Mouse (Mus musculus): Measurements from ENCODE around the gene Nrcam. TPM values are rescaled to one million over a fixed set of nuclear protein-coding genes. Genes with fewer than 3 reads are reported as not detected.

Nrcam gene
- polyA plus RNA-seq, 1 experiment: 0.32 TPM

DNA sequence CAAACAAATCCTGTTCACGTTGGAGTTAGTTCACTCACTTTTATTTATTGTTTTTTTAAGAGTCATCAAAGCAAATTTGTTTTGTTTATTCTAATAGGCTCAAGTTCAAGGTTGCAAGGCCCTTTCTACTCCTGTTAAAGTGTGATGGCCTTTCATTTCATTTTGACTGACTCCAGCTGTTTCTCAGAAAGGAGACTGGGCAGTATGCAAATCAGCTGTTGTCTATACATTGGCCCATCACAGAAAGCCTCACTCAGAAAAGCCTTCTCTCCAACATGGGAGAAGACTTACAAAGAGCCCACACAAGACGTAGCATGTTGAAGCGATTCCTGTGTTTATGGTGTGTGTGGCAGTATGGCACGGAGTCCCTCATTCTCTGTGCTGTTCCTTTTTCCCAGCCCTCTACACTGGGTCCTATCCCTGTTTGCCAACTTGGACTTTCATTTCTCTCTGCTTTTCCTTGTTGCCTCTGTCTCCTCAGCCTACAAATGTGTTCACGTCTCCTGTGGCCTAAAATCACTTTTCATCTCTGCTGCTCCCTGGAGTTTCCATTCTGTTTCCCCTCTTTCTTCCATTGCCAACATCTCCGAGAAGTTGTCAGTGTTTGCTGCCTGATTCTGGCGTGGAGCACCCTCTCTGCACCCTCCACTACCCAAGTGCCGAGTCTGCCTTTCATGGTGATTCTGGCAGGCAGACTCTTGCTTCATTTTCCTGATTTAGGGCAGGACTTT, 49.9 kb downstream of the Nrcam start:
- TF ChIP-seq CTCF (IDR thresholded peaks at IDR 0.05; ENCODE audit: control insufficient read depth, insufficient read depth, low read length) (no peak), POLR2A (IDR thresholded peaks at IDR 0.05; ENCODE audit: borderline replicate concordance, control insufficient read depth, low read depth, low read length) (no peak)
- WGBS: 75% methylated on average over 8 of the region's 8 CpGs
- Histone ChIP-seq H3K4me1 (ENCODE audit: control insufficient read depth, insufficient read depth, low read length) (no peaks in the 10 kb centered on the region), H3K27ac (ENCODE audit: control insufficient read depth, insufficient read depth, low read depth, low read length, poor library complexity) (no peak overlapping the region), H3K4me3 (replicated peaks; ENCODE audit: control insufficient read depth, low read depth, low read length) (no peak overlapping the region)

GRCm38 (mm10) chr12:44380805-44381204, 52.1 kb downstream of the Nrcam start:
- TF ChIP-seq POLR2A (IDR thresholded peaks at IDR 0.05; ENCODE audit: borderline replicate concordance, control insufficient read depth, low read depth, low read length) (no peak), CTCF (IDR thresholded peaks at IDR 0.05; ENCODE audit: control insufficient read depth, insufficient read depth, low read length) (no peak)
- 76% methylated on average over 4 of the region's 4 CpGs for WGBS
- Histone ChIP-seq H3K4me1 (ENCODE audit: control insufficient read depth, insufficient read depth, low read length) (no peaks in the 10 kb centered on the region), H3K27ac (ENCODE audit: control insufficient read depth, insufficient read depth, low read depth, low read length, poor library complexity) (no peak overlapping the region), H3K4me3 (replicated peaks; ENCODE audit: control insufficient read depth, low read depth, low read length) (no peak overlapping the region)

DNA sequence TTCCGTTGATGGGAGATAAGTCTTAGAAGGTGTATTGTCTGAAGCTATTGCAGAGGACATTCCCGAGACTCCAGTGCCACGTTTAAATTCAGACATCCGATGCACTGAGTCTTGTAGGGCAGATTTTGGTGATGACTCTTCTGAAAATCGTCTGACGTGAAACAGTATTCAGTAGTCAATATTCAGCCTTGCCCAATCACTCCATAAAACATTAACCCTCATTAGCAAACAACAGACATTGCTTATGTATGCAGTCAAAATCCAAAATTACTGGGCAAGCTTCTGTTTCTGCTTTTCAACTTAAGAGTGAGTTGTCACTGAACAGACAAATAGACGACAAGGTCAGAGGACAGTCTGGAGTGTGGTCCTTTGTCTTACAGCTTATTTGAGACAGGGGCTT, 57.7 kb downstream of the Nrcam start:
- no peak for TF ChIP-seq CTCF (IDR thresholded peaks at IDR 0.05; ENCODE audit: control insufficient read depth, insufficient read depth, low read length)
- TF ChIP-seq POLR2A (IDR thresholded peaks at IDR 0.05; ENCODE audit: borderline replicate concordance, control insufficient read depth, low read depth, low read length): no peak
- 75% methylated on average over 7 of the region's 7 CpGs for WGBS
- H3K27ac ChIP-seq (ENCODE audit: control insufficient read depth, insufficient read depth, low read depth, low read length, poor library complexity): no peak overlapping the region

DNA sequence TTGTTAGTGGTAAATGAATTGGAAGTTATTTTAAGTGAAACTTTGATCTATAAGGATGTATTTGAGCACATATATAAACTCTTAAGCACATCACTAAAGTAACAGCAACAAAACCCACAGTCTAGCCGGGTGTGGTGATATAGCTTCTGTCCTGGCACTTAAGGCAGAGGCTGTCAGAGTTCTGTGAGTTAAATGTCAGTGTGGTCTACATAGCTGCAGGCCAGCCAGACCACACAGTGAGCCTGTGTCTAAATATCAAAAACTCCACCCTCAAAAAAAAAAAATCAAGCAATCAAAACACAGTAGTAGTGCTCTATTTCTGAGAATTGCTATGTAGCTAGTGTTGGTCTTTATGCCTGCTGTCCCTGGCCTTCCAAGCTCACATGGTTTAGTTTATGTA, 59.5 kb downstream of the Nrcam start:
- no peak for TF ChIP-seq POLR2A (IDR thresholded peaks at IDR 0.05; ENCODE audit: borderline replicate concordance, control insufficient read depth, low read depth, low read length)
- TF ChIP-seq CTCF (IDR thresholded peaks at IDR 0.05; ENCODE audit: control insufficient read depth, insufficient read depth, low read length): no peak
- WGBS: 57% methylated on average over 1 of the region's 1 CpGs
- H3K27ac ChIP-seq (ENCODE audit: control insufficient read depth, insufficient read depth, low read depth, low read length, poor library complexity): no peak overlapping the region
- H3K4me1 ChIP-seq (ENCODE audit: control insufficient read depth, insufficient read depth, low read length): no peaks in the 10 kb centered on the region
- no peak overlapping the region for H3K4me3 ChIP-seq (replicated peaks; ENCODE audit: control insufficient read depth, low read depth, low read length)

More for the DNA sequence above, 57.7 kb downstream of the Nrcam start:
- no peaks in the 10 kb centered on the region for H3K4me1 ChIP-seq (ENCODE audit: control insufficient read depth, insufficient read depth, low read length)
- no peak overlapping the region for H3K4me3 ChIP-seq (replicated peaks; ENCODE audit: control insufficient read depth, low read depth, low read length)

DNA sequence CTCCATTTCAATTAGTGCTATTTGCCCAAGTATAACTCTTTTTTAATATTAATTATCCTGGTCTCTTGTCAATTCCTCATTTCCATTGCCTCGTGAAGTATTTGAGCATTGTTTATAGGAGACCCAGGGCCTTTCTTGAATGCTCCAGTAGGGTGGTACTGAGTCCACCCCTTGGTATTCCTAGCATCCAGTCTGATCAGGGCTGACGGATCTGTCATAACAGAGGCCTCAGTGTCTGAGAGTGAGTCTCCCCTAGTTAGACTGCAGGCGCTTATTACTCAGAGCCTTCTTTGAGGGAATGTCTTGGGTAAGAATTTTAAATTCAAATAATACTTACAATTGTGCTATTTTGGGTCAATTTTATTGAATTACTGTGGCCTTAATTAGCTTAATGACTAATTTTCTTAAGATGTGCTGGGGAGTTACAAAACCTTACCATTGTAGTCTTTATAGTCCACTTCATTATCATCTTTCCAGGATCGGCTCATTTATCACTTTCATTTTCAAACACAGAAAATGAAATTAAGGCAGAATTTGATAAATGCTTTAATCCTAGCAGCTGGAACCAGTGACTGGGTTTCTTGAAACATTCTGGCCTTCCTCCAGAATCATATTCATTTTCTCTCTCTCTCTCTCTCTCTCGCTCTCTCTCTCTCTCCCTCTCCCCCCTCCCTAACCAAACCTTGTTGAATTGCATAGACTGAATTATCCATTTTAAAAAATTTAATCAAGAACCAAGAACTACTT, 61.9 kb downstream of the Nrcam start:
- 81% methylated on average over 5 of the region's 5 CpGs for WGBS

DNA sequence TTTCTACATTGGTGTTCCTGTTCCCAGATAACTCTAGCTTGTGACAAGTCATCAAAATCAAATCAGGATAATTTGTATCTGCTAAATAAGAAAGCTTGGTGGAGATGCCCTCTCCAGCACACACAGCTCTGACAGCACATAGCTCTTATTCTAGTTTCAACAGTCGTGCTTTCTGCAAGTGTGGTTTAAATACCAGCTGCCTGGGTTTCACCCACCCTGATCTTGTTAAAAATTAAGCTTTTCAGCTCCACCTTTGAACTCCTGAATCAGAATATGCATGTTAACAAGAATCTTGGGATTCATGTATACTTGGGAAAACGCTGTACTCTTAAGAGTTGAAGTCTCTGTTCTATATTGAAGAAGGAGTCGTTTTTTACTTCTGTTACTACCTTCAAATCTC, 66.2 kb downstream of the Nrcam start:
- whole genome bisulfite sequencing: 62% methylated on average over 3 of the region's 3 CpGs
- TF ChIP-seq POLR2A (IDR thresholded peaks at IDR 0.05; ENCODE audit: borderline replicate concordance, control insufficient read depth, low read depth, low read length) (no peak), CTCF (IDR thresholded peaks at IDR 0.05; ENCODE audit: control insufficient read depth, insufficient read depth, low read length) (no peak)
- H3K4me1 ChIP-seq (ENCODE audit: control insufficient read depth, insufficient read depth, low read length): no peaks in the 10 kb centered on the region

More for the DNA sequence above, 61.9 kb downstream of the Nrcam start:
- no peak for TF ChIP-seq CTCF (IDR thresholded peaks at IDR 0.05; ENCODE audit: control insufficient read depth, insufficient read depth, low read length)
- no peak for TF ChIP-seq POLR2A (IDR thresholded peaks at IDR 0.05; ENCODE audit: borderline replicate concordance, control insufficient read depth, low read depth, low read length)
- no peak overlapping the region for H3K27ac ChIP-seq (ENCODE audit: control insufficient read depth, insufficient read depth, low read depth, low read length, poor library complexity)
- H3K4me3 ChIP-seq (replicated peaks; ENCODE audit: control insufficient read depth, low read depth, low read length): no peak overlapping the region
- no peaks in the 10 kb centered on the region for H3K4me1 ChIP-seq (ENCODE audit: control insufficient read depth, insufficient read depth, low read length)

DNA sequence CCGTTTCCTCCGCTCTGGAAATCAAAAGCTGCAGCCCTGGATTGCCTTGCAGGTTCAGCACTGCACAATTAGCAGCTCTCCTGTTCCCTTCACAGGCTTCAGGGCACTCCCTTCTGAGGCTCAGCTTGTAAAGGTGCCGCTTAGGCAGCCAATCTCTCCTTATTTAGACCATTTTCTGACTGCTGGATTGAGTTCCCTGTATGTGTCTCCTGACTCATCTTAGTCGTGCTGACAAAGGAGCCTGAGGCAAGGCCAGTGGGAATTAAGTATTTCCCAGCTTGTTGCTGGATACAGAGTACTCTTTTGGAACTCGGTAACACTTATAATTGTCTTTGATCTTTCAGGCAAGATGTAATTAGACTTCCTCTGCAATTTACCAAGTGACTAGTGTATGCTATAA, 69.1 kb downstream of the Nrcam start:
- Histone ChIP-seq H3K4me3 (replicated peaks; ENCODE audit: control insufficient read depth, low read depth, low read length) (no peak overlapping the region), H3K27ac (ENCODE audit: control insufficient read depth, insufficient read depth, low read depth, low read length, poor library complexity) (no peak overlapping the region), H3K4me1 (ENCODE audit: control insufficient read depth, insufficient read depth, low read length) (no peaks in the 10 kb centered on the region)
- TF ChIP-seq CTCF (IDR thresholded peaks at IDR 0.05; ENCODE audit: control insufficient read depth, insufficient read depth, low read length) (no peak), POLR2A (IDR thresholded peaks at IDR 0.05; ENCODE audit: borderline replicate concordance, control insufficient read depth, low read depth, low read length) (no peak)
- WGBS: 54% methylated on average over 5 of the region's 5 CpGs

More for the DNA sequence above, 66.2 kb downstream of the Nrcam start:
- no peak overlapping the region for H3K27ac ChIP-seq (ENCODE audit: control insufficient read depth, insufficient read depth, low read depth, low read length, poor library complexity)
- no peak overlapping the region for H3K4me3 ChIP-seq (replicated peaks; ENCODE audit: control insufficient read depth, low read depth, low read length)

GRCm38 (mm10) chr12:44402134-44402533, 73.4 kb downstream of the Nrcam start:
- no peak for TF ChIP-seq POLR2A (IDR thresholded peaks at IDR 0.05; ENCODE audit: borderline replicate concordance, control insufficient read depth, low read depth, low read length)
- TF ChIP-seq CTCF (IDR thresholded peaks at IDR 0.05; ENCODE audit: control insufficient read depth, insufficient read depth, low read length): no peak
- H3K4me1 ChIP-seq (ENCODE audit: control insufficient read depth, insufficient read depth, low read length): no peaks in the 10 kb centered on the region
- H3K27ac ChIP-seq (ENCODE audit: control insufficient read depth, insufficient read depth, low read depth, low read length, poor library complexity): no peak overlapping the region
- no peak overlapping the region for H3K4me3 ChIP-seq (replicated peaks; ENCODE audit: control insufficient read depth, low read depth, low read length)
- WGBS: 82% methylated on average over 1 of the region's 1 CpGs

Measured in bone marrow, adult 2 months (tissue).